Mouse (Mus musculus) T-helper 17 cell (primary cell): ENCODE measurements around the gene Cabp4.

Source experiments
- in situ Hi-C, 2 experiments: fragments of 300-600 bp; cut with MboI, MseI; formaldehyde crosslinking; loops; 1 replicate in 1 of 2; 2 replicates in 1 of 2; pipeline ENCODE4 v1.15.1; 2025; ENCODE audit warnings: high pct_unique_total_duplicates in 2 of 2

Cabp4 gene

GRCm38 (mm10) chr19:4104675-4105194 is 39.1 kb downstream of the Cabp4 start:
- in situ Hi-C loops: loop anchor here in 1 of 2 experiments (10.0 kb wide), 1 partner anchor 510 kb away; the partner anchor contains the start of gene Lrfn4

- in situ Hi-C loops: loop anchor here in 1 of 2 experiments (10.0 kb wide), 1 partner anchor 511 kb away; the partner anchor contains the start of gene Lrfn4
Measured at GRCm38 (mm10) chr19:4103792-4104191, 40.0 kb downstream of the Cabp4 start.

- in situ Hi-C loops: loop anchor here in 1 of 2 experiments (10.0 kb wide), 1 partner anchor 512 kb away; the partner anchor contains the start of gene Lrfn4
Measured at GRCm38 (mm10) chr19:4103294-4103693, 40.5 kb downstream of the Cabp4 start.

- in situ Hi-C loops: loop anchor here in 1 of 2 experiments (10.0 kb wide), 1 partner anchor 512 kb away; the partner anchor contains the start of gene Lrfn4
Measured at GRCm38 (mm10) chr19:4102626-4103025, 41.2 kb downstream of the Cabp4 start.

- in situ Hi-C loops: loop anchor here in 1 of 2 experiments (10.0 kb wide), 1 partner anchor 513 kb away; the partner anchor contains the start of gene Lrfn4
Measured at GRCm38 (mm10) chr19:4102049-4102448, 41.8 kb downstream of the Cabp4 start.

GRCm38 (mm10) chr19:4101466-4101865 is 42.4 kb downstream of the Cabp4 start:
- in situ Hi-C loops: loop anchor here in 1 of 2 experiments (10.0 kb wide), 1 partner anchor 513 kb away; the partner anchor contains the start of gene Lrfn4

GRCm38 (mm10) chr19:4100718-4101261 is 43.0 kb downstream of the Cabp4 start:
- in situ Hi-C loops: loop anchor here in 1 of 2 experiments (10.0 kb wide), 1 partner anchor 514 kb away; the partner anchor contains the start of gene Lrfn4

GRCm38 (mm10) chr19:4099837-4100717 is 43.8 kb downstream of the Cabp4 start, which contains the start of gene Pitpnm1:
TSS of gene Pitpnm1 (plus strand) at chr19:4099998.
- in situ Hi-C loops: loop anchor here (5.0 to 10.0 kb wide), 3 partner anchors 43 to 515 kb away; partner anchors contain the start of genes Gstp3 (in 1 of the 2), Lrfn4 (in 1 of the 2) and Ptprcap (in 1 of the 2)

- in situ Hi-C loops: loop anchor here in 1 of 2 experiments (5.0 kb wide), 2 partner anchors 42 to 53 kb away; partner anchors contain the start of genes Gstp3 and Ptprcap
Measured at GRCm38 (mm10) chr19:4099056-4099455, 44.8 kb downstream of the Cabp4 start.

GRCm38 (mm10) chr19:4098426-4098825 is 45.4 kb downstream of the Cabp4 start:
- in situ Hi-C loops: loop anchor here in 1 of 2 experiments (5.0 kb wide), 2 partner anchors 41 to 54 kb away; partner anchors contain the start of genes Gstp3 and Ptprcap

- in situ Hi-C loops: loop anchor here in 1 of 2 experiments (5.0 kb wide), 2 partner anchors 40 to 55 kb away; partner anchors contain the start of genes Gstp3 and Ptprcap
Measured at GRCm38 (mm10) chr19:4097441-4097825, 46.4 kb downstream of the Cabp4 start.

- in situ Hi-C loops: loop anchor here in 1 of 2 experiments (5.0 kb wide), 2 partner anchors 40 to 55 kb away; partner anchors contain the start of genes Gstp3 and Ptprcap
Measured at GRCm38 (mm10) chr19:4096642-4097440, 47.0 kb downstream of the Cabp4 start, which contains the start of gene Cdk2ap2. TSS of gene Cdk2ap2 (plus strand) at chr19:4097182.

- in situ Hi-C loops: loop anchor here in 1 of 2 experiments (5.0 kb wide), 2 partner anchors 39 to 56 kb away; partner anchors contain the start of genes Gstp3 and Ptprcap
Measured at GRCm38 (mm10) chr19:4095802-4096201, 48.0 kb downstream of the Cabp4 start.

GRCm38 (mm10) chr19:4094774-4095303 is 49.0 kb downstream of the Cabp4 start:
- in situ Hi-C loops: loop anchor here in 1 of 2 experiments (5.0 kb wide), 2 partner anchors 38 to 57 kb away; partner anchors contain the start of genes Gstp3 and Ptprcap

GRCm38 (mm10) chr19:4094348-4094747 is 49.5 kb downstream of the Cabp4 start:
- in situ Hi-C loops: no loop called here

- in situ Hi-C loops: no loop called here
Measured at GRCm38 (mm10) chr19:4093772-4094171, 50.1 kb downstream of the Cabp4 start.

- in situ Hi-C loops: no loop called here
Measured at GRCm38 (mm10) chr19:4092750-4093149, 51.1 kb downstream of the Cabp4 start.

- in situ Hi-C loops: no loop called here
Measured at GRCm38 (mm10) chr19:4091383-4091782, 52.5 kb downstream of the Cabp4 start.

- in situ Hi-C loops: no loop called here
Measured at GRCm38 (mm10) chr19:4090446-4090845, 53.4 kb downstream of the Cabp4 start.

- in situ Hi-C loops: no loop called here
Measured at GRCm38 (mm10) chr19:4089128-4089527, 54.7 kb downstream of the Cabp4 start.
